Mouse (Mus musculus) kidney, embryonic 15.5 days (tissue): ENCODE data around the gene Nup153. TPM values are rescaled to one million over a fixed set of nuclear protein-coding genes. Genes with fewer than 3 reads are reported as not detected.

Experiments used
- ATAC-seq: fragments of 200-750 bp; cut with Nextera tagmentation; replicated peaks from 2 replicates; pipeline ENCODE4 v1.8.0; 2017; ENCODE audit warnings: moderate TSS enrichment; ENCODE audit not compliant: low FRiP score
- H3K27ac ChIP-seq: fragments of 300-500 bp; sonication (generic); 2 replicates; pipeline ENCODE4 v1.5.1; 2015; ENCODE audit warnings: mild to moderate bottlenecking, inconsistent platforms
- H3K27me3 ChIP-seq: fragments of 300-500 bp; sonication (generic); 2 replicates; pipeline ENCODE4 v1.6.1; 2015; ENCODE audit warnings: inconsistent platforms
- H3K36me3 ChIP-seq: fragments of 300-500 bp; sonication (generic); 2 replicates; pipeline ENCODE4 v1.6.1; 2015; ENCODE audit warnings: inconsistent platforms
- H3K4me1 ChIP-seq: fragments of 300-500 bp; sonication (generic); 2 replicates; pipeline ENCODE4 v1.6.1; 2015; ENCODE audit warnings: inconsistent platforms
- H3K4me2 ChIP-seq: fragments of 300-500 bp; sonication (generic); 2 replicates; pipeline ENCODE4 v1.6.1; 2015; ENCODE audit warnings: moderate library complexity, mild to moderate bottlenecking, inconsistent platforms
- H3K4me3 ChIP-seq: fragments of 300-500 bp; sonication (generic); replicated peaks from 2 replicates; pipeline ENCODE4 v1.5.1; 2015; ENCODE audit warnings: mild to moderate bottlenecking, inconsistent platforms
- H3K9ac ChIP-seq: fragments of 300-500 bp; sonication (generic); 2 replicates; pipeline ENCODE4 v1.6.1; 2015; ENCODE audit warnings: mild to moderate bottlenecking, inconsistent platforms
- H3K9me3 ChIP-seq: fragments of 300-500 bp; sonication (generic); replicated peaks from 2 replicates; pipeline ENCODE4 v1.6.1; 2016; ENCODE audit warnings: inconsistent platforms
- WGBS: fragments of 180-500 bp; shearing (Covaris S2); methylation state at CpG from one replicate; pipeline ENCODE4 v1.1.7; 2015; ENCODE audit warnings: mixed read lengths; 5-methylcytosine and 5-hydroxymethylcytosine counted together
- polyA plus RNA-seq: library from polyadenylated mRNA; unstranded; fragments of >200 nt; fragmentation: Nextera tagmentation; extraction: Ambion mirVana; gene quantifications from 2 replicates; pipeline ENCODE4 v1.2.1, GENCODE M21; 2015

Nup153 gene
- polyA plus RNA-seq, 1 experiment from 2014 or later = 27.8 TPM

DNA sequence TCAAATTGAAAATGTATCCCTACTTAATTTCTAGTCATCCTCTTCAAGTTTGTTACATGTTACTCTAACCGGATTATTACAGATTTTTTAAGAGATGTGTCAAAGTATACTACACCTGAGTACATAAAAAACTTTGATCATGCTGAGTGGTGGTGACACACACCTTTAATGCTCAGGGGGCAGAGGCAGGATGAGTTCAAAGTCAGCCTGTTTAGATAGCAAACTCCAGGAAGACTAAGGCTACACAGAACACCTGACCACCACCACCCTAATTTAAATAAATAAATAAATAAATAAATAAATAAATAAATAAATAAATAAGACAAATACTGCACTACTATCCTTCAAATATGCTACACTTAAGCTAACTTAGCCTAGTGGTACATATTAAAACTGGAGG lies 31.8 kb downstream of the Nup153 start:
- H3K9me3 ChIP-seq = no peaks in the 10 kb centered on the region
- no peaks in the 10 kb centered on the region for H3K27me3 ChIP-seq
- H3K4me1 ChIP-seq = no peaks in the 10 kb centered on the region
- WGBS = 90% methylated on average over 1 of the region's 1 CpGs
- ATAC-seq = no peak
- no peak overlapping the region for H3K27ac ChIP-seq
- no peak overlapping the region for H3K4me3 ChIP-seq
- peaks cover 55% of the 10 kb centered on the region for H3K36me3 ChIP-seq
- H3K4me2 ChIP-seq = no peak overlapping the region
- H3K9ac ChIP-seq = no peak overlapping the region

DNA sequence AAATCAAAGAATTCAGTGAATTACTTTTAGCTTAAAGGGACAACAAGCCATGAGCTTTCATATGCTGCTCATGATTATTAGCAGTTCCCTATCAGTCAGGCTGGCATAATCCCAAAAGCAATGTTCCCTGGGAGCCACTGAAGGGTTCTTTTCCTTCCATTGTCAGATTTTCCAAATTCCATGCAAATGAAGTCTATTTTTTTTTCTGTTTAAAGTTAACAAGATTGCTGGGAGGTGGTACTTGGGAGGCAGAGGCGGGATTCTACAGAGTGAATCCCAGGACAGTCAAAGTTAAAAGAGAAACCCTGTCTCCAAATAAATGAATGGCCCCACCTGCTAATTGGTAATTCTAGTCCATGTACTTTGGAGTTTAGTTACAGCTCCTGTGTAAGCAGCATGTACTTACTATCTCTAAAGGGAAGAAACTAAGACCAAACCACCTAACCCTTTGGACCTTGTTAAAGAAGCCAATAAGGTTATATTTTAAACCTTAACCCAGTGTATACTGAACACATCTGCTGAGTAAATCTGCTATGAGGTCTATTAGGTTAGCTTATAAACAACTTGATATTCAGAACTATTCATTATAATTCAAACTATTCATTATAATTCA lies 32.3 kb downstream of the Nup153 start:
- 90% methylated on average over 1 of the region's 1 CpGs for WGBS
- no peaks in the 10 kb centered on the region for H3K27me3 ChIP-seq
- H3K9me3 ChIP-seq = no peaks in the 10 kb centered on the region
- no peak overlapping the region for H3K9ac ChIP-seq
- no peaks in the 10 kb centered on the region for H3K4me1 ChIP-seq
- no peak overlapping the region for H3K4me3 ChIP-seq
- peaks cover 60% of the 10 kb centered on the region for H3K36me3 ChIP-seq
- no peak for ATAC-seq
- H3K27ac ChIP-seq = no peak overlapping the region
- no peak overlapping the region for H3K4me2 ChIP-seq

DNA sequence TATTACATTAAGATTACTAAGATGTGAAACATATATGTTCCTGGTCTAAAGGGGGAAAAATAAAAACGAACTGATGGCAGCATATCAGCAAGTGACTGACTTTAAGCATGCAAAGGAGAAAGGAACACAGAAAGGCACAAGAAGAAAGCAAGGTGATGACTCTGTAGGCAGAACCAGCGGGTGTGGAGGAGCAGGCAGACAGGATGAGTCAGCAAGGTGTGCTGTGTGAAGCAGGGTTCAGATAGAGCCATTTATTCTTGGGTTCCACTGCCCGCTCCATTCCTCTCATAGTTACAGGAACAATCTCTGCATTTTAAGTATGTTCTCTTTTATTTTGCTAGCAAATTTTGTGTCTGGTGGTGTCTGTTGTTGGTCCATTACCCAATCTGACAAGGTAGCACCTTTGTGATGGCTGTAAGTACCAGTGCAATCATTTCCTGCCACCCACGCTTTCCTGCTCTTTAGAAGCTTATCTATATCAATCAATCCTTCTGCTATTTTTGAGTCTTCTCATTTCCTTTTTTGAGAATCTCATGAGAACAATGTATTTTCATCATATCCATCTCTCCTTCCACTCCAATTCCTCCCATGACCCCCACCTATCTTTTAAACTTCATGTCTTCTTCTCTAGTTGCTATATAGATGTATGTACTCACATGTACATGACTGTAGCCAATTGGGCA lies 37.0 kb downstream of the Nup153 start:
- Histone ChIP-seq H3K27me3 (no peaks in the 10 kb centered on the region), H3K4me3 (no peak overlapping the region), H3K9me3 (no peaks in the 10 kb centered on the region), H3K4me2 (no peak overlapping the region), H3K36me3 (peaks cover 79% of the 10 kb centered on the region), H3K27ac (no peak overlapping the region), H3K9ac (no peak overlapping the region), H3K4me1 (no peaks in the 10 kb centered on the region)
- no peak for ATAC-seq
- 85% methylated on average over 4 of the region's 4 CpGs for WGBS

DNA sequence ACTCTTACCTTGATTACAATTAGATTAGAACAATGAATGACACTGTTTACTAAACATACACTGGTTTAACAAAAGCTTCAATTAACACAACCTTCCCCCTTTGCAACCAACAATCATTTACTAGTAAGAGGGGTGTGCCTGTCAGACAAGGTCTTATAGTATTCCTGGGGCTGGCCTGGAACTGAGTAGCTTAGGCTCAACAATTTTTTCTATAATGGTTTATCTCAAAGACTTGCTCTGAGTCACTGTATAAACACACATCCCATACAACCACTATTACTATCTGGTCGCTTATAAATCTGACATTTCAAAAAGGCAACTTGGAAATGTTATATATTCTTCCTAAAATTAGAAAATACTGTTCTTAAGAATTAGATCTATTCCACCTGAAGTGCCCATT lies 44.4 kb downstream of the Nup153 start:
- ATAC-seq = no peak
- H3K9me3 ChIP-seq = no peaks in the 10 kb centered on the region
- no peaks in the 10 kb centered on the region for H3K4me1 ChIP-seq
- H3K4me3 ChIP-seq = no peak overlapping the region
- H3K9ac ChIP-seq = no peak overlapping the region
- no peak overlapping the region for H3K4me2 ChIP-seq
- no peaks in the 10 kb centered on the region for H3K27me3 ChIP-seq
- H3K27ac ChIP-seq = no peak overlapping the region
- WGBS = 88% methylated on average over 1 of the region's 1 CpGs
- peaks cover 84% of the 10 kb centered on the region for H3K36me3 ChIP-seq

DNA sequence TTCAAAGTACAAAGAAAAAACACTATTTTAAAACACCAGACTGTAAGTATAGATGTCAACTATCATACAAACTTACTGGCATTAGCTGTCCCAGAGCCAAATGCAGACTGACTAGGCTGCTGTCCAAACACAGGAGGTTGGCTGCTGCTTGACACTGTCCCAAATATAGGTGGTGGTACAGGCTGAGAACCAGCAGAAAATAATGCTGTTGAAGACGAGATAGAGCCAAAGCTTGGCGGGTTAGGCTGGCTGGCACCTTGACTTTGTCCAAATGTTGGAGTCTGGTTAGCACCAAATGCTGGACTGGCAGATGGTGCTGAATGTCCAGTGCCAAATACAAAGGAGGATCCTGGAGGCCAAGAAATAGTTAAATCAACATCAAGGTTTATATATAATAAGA lies 44.8 kb downstream of the Nup153 start:
- Histone ChIP-seq H3K4me2 (no peak overlapping the region), H3K4me3 (no peak overlapping the region), H3K27ac (no peak overlapping the region), H3K9me3 (no peaks in the 10 kb centered on the region), H3K4me1 (no peaks in the 10 kb centered on the region), H3K9ac (no peak overlapping the region), H3K27me3 (no peaks in the 10 kb centered on the region), H3K36me3 (peaks cover 85% of the 10 kb centered on the region)
- 87% methylated on average over 2 of the region's 2 CpGs for WGBS
- ATAC-seq = no peak

DNA sequence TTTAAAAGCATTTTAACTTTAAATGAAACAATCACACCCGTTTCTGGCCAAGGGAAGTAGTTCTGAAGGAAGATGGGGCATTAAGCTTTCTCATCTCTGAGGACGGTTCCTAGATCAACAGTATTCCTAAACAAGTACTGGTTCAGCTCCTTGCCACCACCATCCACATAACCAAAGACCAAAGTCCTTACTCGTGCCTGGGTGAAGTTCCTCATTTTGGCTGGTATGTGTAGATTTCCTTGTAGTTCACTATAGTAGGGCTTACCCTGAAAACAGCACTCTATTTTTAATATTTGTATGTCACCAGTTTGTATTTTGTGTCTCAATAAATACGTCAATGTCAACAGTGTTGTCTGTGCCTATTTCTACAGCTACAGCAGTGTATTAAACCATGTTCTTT lies 50.0 kb downstream of the Nup153 start:
- no peak for ATAC-seq
- no peaks in the 10 kb centered on the region for H3K4me1 ChIP-seq
- no peak overlapping the region for H3K4me3 ChIP-seq
- no peak overlapping the region for H3K27ac ChIP-seq
- no peak overlapping the region for H3K9ac ChIP-seq
- peaks cover 76% of the 10 kb centered on the region for H3K36me3 ChIP-seq
- WGBS = 85% methylated on average over 4 of the region's 4 CpGs
- no peaks in the 10 kb centered on the region for H3K27me3 ChIP-seq
- H3K4me2 ChIP-seq = no peak overlapping the region
- no peaks in the 10 kb centered on the region for H3K9me3 ChIP-seq

DNA sequence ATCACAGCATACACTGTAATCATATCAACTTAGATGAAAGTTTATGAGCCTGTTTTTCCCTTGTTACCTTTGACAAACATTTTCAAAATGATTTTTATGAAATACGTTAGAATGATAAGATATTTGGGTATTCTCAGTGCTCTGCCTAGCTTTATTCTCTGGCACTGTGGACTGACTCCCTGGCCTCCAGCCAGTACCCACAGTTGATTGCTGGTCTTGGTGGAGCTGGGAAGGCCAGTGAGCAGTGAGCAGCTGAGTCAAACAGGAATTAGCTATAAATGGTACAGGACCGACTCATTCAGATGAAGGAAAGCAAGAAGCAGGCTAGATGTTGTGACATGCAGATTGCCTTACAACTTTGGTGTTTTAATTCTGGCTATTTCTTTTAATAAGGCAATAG lies 53.1 kb downstream of the Nup153 start:
- Histone ChIP-seq H3K9me3 (no peaks in the 10 kb centered on the region), H3K27me3 (no peaks in the 10 kb centered on the region), H3K9ac (no peak overlapping the region), H3K4me1 (peaks cover 7% of the 10 kb centered on the region), H3K27ac (no peak overlapping the region), H3K4me3 (no peak overlapping the region), H3K36me3 (peaks cover 69% of the 10 kb centered on the region), H3K4me2 (no peak overlapping the region)
- WGBS = 89% methylated on average over 2 of the region's 2 CpGs
- ATAC-seq = no peak

DNA sequence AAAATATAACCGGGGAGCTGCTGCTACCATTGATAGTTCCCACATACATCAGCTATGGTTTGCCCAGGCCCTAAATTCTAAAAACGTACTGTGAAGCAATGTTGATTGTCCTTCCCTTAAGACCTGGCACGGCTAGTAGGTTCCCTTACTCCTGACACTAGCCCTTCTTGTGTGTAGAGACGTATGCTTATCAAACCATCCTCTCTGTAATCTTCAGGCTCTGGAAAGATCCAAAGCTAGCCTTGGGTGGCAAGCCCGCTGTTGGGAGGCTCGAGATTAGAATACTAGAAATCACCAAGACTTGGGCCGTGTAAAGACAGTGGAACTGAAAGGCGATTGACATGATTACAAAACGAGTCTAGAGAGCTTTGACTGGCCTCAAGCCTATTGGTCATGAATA lies 57.2 kb downstream of the Nup153 start:
- H3K9ac ChIP-seq = peak overlapping the region; percentile 87
- peaks cover 44% of the 10 kb centered on the region for H3K36me3 ChIP-seq
- WGBS = 63% methylated on average over 9 of the region's 9 CpGs
- H3K27me3 ChIP-seq = no peaks in the 10 kb centered on the region
- H3K4me2 ChIP-seq = peak overlapping the region; percentile 91
- H3K4me1 ChIP-seq = peaks cover 12% of the 10 kb centered on the region
- H3K9me3 ChIP-seq = no peaks in the 10 kb centered on the region
- peak overlapping the region; percentile 96 for H3K4me3 ChIP-seq
- ATAC-seq = no peak
- H3K27ac ChIP-seq = 0 out of 2 replicates have a peak overlapping the region, but pooled peaks have one; percentile 65

DNA sequence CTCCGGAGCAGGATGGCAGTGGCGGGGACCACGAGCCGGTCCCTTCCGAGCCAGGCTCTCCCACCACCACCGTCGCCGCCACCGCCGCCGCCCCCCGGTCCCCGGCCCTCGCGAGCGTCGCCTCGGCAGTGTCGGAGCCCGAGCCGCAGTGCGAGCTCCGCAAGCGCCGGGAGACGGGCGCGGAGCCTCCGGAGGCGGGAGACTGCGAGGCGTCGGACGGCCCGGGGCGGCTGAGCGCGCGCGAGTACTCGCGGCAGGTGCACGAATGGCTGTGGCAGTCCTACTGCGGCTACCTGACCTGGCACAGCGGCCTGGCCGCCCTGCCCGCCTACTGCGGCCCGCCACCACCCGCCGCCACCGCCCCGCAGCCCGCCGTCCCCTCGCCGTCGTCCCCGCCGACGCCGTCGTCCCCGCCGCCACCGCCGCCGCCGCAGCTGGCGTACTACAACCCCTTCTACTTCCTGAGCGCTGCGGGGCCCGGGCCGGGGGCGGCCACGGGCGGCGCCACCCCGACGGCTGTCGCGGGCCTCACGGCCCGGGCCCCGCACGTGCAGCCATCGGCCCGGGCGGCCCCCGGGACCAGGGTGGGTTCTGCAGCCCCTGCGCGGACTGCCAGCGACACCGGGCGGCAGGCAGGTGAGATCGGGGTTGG lies 58.0 kb downstream of the Nup153 start:
- Histone ChIP-seq H3K9me3 (no peaks in the 10 kb centered on the region), H3K4me2 (peak overlapping the region; percentile 91), H3K9ac (peak overlapping the region; percentile 87), H3K27me3 (no peaks in the 10 kb centered on the region), H3K36me3 (peaks cover 36% of the 10 kb centered on the region), H3K27ac (peak overlapping the region; percentile 65), H3K4me3 (peak overlapping the region; percentile 96), H3K4me1 (peaks cover 12% of the 10 kb centered on the region)
- peak; percentile 78 for ATAC-seq
- WGBS = under 1% methylated on average over 60 of the region's 96 CpGs

DNA sequence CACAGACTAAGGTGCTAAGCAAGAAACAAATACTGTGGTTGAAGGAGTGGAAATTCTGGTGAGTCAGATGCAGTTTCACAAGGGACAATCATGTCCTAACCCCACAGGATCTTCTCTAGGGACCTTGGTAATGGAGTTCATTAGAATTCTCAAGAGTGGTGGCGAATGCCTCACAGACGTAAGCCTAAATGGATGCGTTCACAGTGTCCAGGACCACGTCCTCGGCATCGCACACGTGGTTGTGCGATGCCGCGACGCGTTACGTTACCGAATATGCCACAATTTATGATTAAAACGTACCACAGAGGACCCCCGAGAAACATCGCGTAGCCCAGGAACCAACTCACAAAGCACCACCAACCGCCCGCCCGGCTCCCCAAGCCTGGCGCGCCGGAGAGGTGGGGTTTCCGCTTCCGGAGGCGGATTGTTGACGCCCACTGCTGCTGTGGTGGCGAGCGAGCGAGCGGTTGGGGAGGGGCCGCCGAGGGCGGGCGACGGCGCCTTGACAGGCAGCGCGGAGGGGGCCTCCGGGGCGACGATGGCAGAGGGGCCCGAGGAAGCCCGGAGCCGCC lies 58.6 kb downstream of the Nup153 start, which contains the start of gene Fam8a1:
Gene Fam8a1, plus strand, starts transcription at position 475 of the 572 bp plus-strand sequence.
- Histone ChIP-seq H3K9me3 (no peaks in the 10 kb centered on the region), H3K36me3 (peaks cover 30% of the 10 kb centered on the region), H3K27me3 (no peaks in the 10 kb centered on the region), H3K4me1 (peaks cover 12% of the 10 kb centered on the region), H3K4me2 (peak within 1 kb of the TSS; percentile 91), H3K9ac (peak within 1 kb of the TSS; percentile 87), H3K4me3 (peak within 1 kb of the TSS; percentile 96), H3K27ac (peak within 1 kb of the TSS; percentile 65)
- 2% methylated on average over 46 of the region's 46 CpGs for WGBS
- peak; percentile 97 for ATAC-seq

DNA sequence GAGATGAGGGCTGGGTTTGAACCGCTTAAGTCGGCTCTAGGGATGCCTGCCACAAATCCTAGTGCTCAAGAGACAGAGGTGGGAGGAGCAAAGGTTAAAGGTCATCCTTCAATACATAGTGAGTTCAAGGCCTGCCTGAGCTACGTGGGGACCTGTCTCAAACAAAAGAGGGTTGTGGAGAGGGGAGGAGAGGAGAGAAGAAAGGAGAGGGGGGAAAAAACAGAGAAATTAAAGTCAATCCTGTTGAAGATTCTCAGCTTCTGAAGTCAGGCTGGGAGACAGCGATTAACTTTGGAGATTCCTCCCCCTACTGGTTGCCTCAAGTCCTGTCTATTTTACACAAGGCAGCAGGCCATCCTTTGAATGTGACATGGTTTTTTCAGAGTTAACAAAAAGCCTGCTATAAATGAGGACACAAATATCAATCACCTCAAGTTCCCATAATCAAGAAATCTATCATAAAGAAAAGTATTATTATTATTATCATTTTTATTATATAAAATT lies 64.2 kb downstream of the Nup153 start:
- Histone ChIP-seq H3K27me3 (no peaks in the 10 kb centered on the region), H3K9me3 (no peaks in the 10 kb centered on the region), H3K4me3 (no peak overlapping the region), H3K4me2 (no peak overlapping the region), H3K36me3 (no peaks in the 10 kb centered on the region), H3K27ac (no peak overlapping the region), H3K4me1 (0 out of 2 replicates have a peak, but pooled peaks cover under 1% of the 10 kb centered on the region), H3K9ac (no peak overlapping the region)
- 38% methylated on average over 4 of the region's 4 CpGs for WGBS
- no peak; the same call in 1 of the 2 replicates for ATAC-seq

DNA sequence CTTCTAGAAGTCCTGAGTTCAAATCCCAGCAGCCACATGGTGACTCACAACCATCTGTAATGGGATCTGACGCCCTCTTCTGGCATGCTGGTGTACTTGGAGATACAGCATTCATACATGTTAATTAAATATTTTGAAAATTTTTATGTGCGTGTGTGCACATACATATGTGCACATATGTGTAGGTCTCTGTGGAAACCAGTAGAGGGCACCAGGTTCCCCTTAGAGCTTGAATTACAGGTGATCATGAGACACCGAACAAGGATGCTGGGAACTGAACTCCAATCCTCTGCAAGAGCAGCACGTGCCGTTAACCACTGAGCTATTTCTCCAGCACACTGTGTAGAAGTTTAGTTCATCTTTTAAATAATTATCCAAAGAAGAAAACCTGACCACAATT lies 68.5 kb downstream of the Nup153 start:
- no peaks in the 10 kb centered on the region for H3K27me3 ChIP-seq
- whole genome bisulfite sequencing = 89% methylated on average over 5 of the region's 5 CpGs
- no peak overlapping the region for H3K4me3 ChIP-seq
- no peak overlapping the region for H3K9ac ChIP-seq
- ATAC-seq = no peak
- no peak overlapping the region for H3K4me2 ChIP-seq
- no peak overlapping the region for H3K27ac ChIP-seq
- H3K9me3 ChIP-seq = no peaks in the 10 kb centered on the region
- no peaks in the 10 kb centered on the region for H3K4me1 ChIP-seq
- no peaks in the 10 kb centered on the region for H3K36me3 ChIP-seq
